ENCODE assay signal across 13 mouse cellular contexts in the genomic region with DNA sequence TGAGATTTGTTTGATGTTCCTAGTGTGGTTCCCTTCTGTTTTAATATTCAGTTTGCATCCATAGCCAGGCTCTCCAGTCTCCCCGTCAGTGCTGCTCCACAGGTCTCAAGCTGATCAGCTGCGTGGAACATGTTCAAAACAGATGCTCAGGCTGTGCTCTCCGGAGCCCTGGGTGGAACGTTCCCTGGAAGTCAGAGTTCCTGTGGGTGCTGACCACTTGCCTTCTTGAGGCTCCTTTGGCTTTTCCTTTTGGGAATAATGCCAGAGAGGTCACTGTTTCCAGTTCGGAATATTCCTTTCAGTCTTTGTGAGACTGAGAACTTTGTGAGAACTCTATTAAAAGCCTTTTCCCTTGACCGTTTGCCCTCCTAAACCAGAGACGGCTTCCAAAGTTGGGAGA. TPM values are rescaled to one million over a fixed set of nuclear protein-coding genes. Genes with fewer than 3 reads are reported as not detected.
DNase-seq lines count a peak whose midpoint lies in the region; ATAC-seq and TF ChIP-seq lines count a peak whose summit lies in the region.
"Had no signal": no experiment of that assay in that cellular context is flagged by ENCODE, and none has a peak within 500 bp of the region (broad histone marks: within the 10 kb centered on the region; RNA-seq: fewer than 3 reads in every experiment).

No protein-coding gene starts in this region.

- no peaks in the 10 kb centered on the region for H3K27me3 ChIP-seq in hindbrain, postnatal 0 days (ENCODE audit: insufficient read depth, low read length)
- no peaks in the 10 kb centered on the region for H3K27me3 ChIP-seq in hindbrain, embryonic 12.5 days
- H3K27me3 ChIP-seq: embryonic facial prominence, embryonic 15.5 days; limb, embryonic 12.5 days had no signal

- no peak for ATAC-seq in hindbrain, postnatal 0 days
- ATAC-seq in hindbrain, embryonic 12.5 days (ENCODE audit: low FRiP score), result no peak

- H3K36me3 ChIP-seq in hindbrain, postnatal 0 days (ENCODE audit: insufficient read depth, low read length), result no peaks in the 10 kb centered on the region
- no peaks in the 10 kb centered on the region for H3K36me3 ChIP-seq in hindbrain, embryonic 12.5 days
- H3K36me3 ChIP-seq: embryonic facial prominence, embryonic 15.5 days; G1E; hindbrain, embryonic 10.5 days; limb, embryonic 12.5 days had no signal

- peak overlapping the region; percentile 80; the same call in 1 of the 2 replicates for H3K27ac ChIP-seq in hindbrain, postnatal 0 days
- no peak overlapping the region for H3K27ac ChIP-seq in hindbrain, embryonic 12.5 days
- H3K27ac ChIP-seq: embryonic facial prominence, embryonic 15.5 days; hindbrain, embryonic 10.5 days; macrophage had no signal

- H3K9me3 ChIP-seq in hindbrain, postnatal 0 days (ENCODE audit: low read length), result no peaks in the 10 kb centered on the region
- H3K9me3 ChIP-seq in hindbrain, embryonic 12.5 days (replicated peaks), result no peaks in the 10 kb centered on the region
- H3K9me3 ChIP-seq: embryonic facial prominence, embryonic 15.5 days; G1E; hindbrain, embryonic 10.5 days; limb, embryonic 12.5 days had no signal

- peaks cover 13% of the 10 kb centered on the region; the same call in 1 of the 2 replicates for H3K4me1 ChIP-seq in hindbrain, postnatal 0 days (ENCODE audit: insufficient read depth, low read length)
- H3K4me1 ChIP-seq in hindbrain, embryonic 12.5 days, result peaks cover 16% of the 10 kb centered on the region

- H3K9ac ChIP-seq in hindbrain, postnatal 0 days (replicated peaks; ENCODE audit: low read length), result no peak overlapping the region
- H3K9ac ChIP-seq in hindbrain, embryonic 12.5 days, result no peak overlapping the region
- H3K9ac ChIP-seq: embryonic facial prominence, embryonic 15.5 days; limb, embryonic 12.5 days had no signal

- no peak overlapping the region for H3K4me3 ChIP-seq in hindbrain, postnatal 0 days (ENCODE audit: low read length)
- no peak overlapping the region for H3K4me3 ChIP-seq in hindbrain, embryonic 12.5 days
- H3K4me3 ChIP-seq: embryonic facial prominence, embryonic 15.5 days; hindbrain, embryonic 10.5 days; limb, embryonic 12.5 days had no signal

- H3K4me2 ChIP-seq in hindbrain, postnatal 0 days (ENCODE audit: low read depth, low read length), result no peak overlapping the region
- no peak overlapping the region for H3K4me2 ChIP-seq in hindbrain, embryonic 12.5 days (replicated peaks)
- H3K4me2 ChIP-seq: embryonic facial prominence, embryonic 15.5 days; limb, embryonic 12.5 days had no signal

- TF ChIP-seq CTCF in hindbrain, postnatal 0 days (IDR thresholded peaks at IDR 0.05; ENCODE audit: low read depth), result no peak

- WGBS in hindbrain, postnatal 0 days, result 38% methylated on average over 7 of the region's 7 CpGs
- WGBS in hindbrain, embryonic 12.5 days, result 76% methylated on average over 7 of the region's 7 CpGs

- DNase-seq in adrenal gland, postnatal 14 days, result peak; percentile 23
- no peak for DNase-seq in adrenal gland, postnatal 25 days
- no peak for DNase-seq in hindbrain, postnatal 0 days (ENCODE audit: low spot score)
- peak; percentile 49 for DNase-seq in fibroblast of lung, adult 2 months (ENCODE audit: low read depth)
- DNase-seq in kidney, postnatal 25 days, result peak; percentile 50 to 76
- DNase-seq in frontal cortex, postnatal 14 days (ENCODE audit: low spot score in 2 of 2), result no peak
- DNase-seq in ovary, adult 18-20 months (ENCODE audit: low spot score), result no peak

RNA-seq across cellular contexts. Expression of a gene that starts 34.3 kb away (rescaled TPM):
- 25.9 and 30.6 TPM in 2 replicates for total RNA-seq in adrenal gland, postnatal 14 days (2021)
- total RNA-seq in adrenal gland, postnatal 25 days (2021), result 26.0 and 28.0 TPM in 2 replicates
- total RNA-seq in hindbrain, postnatal 0 days (2014; rRNA removed), result 19.4 and 20.8 TPM in 2 replicates
- polyA plus RNA-seq in hindbrain, postnatal 0 days (2015; fragmentation: Nextera tagmentation; extraction: Ambion mirVana), result 77.1 and 79.1 TPM in 2 replicates
- polyA plus RNA-seq in hindbrain, embryonic 12.5 days (2016; fragmentation: Nextera tagmentation; extraction: Ambion mirVana), result 81.8 and 90.3 TPM in 2 replicates

RNA-seq across cellular contexts. Expression of a gene that starts 49.6 kb away (rescaled TPM):
- 999 and 1,057 TPM in 2 replicates for total RNA-seq in adrenal gland, postnatal 14 days (2021)
- 291 and 342 TPM in 2 replicates for total RNA-seq in adrenal gland, postnatal 25 days (2021)
- total RNA-seq in hindbrain, postnatal 0 days (2014; rRNA removed), result 65.4 and 73.9 TPM in 2 replicates
- 157 and 160 TPM in 2 replicates for polyA plus RNA-seq in hindbrain, postnatal 0 days (2015; fragmentation: Nextera tagmentation; extraction: Ambion mirVana)
- polyA plus RNA-seq in hindbrain, embryonic 12.5 days (2016; fragmentation: Nextera tagmentation; extraction: Ambion mirVana), result 103 and 104 TPM in 2 replicates

Comparison
In these comparisons a context has a peak if more than half of its experiments do, and no peak if none do; other contexts are left out.
1. DNase-seq: peak in adrenal gland, postnatal 14 days (single experiment), fibroblast of lung, adult 2 months (single experiment) and kidney, postnatal 25 days (2 of 2); none in adrenal gland, postnatal 25 days (single experiment), hindbrain, postnatal 0 days (single experiment), frontal cortex, postnatal 14 days (0 of 2) and ovary, adult 18-20 months (single experiment).